Mouse (Mus musculus) 3134 (cell line): Measurements from ENCODE around the gene Itga11.

Experiments used
- DNase-seq: peaks from one replicate; pipeline ENCODE4 v3.0.0-alpha.2; 2011; ENCODE audit warnings: low spot score; ENCODE audit not compliant: insufficient read length; ENCODE audit errors: extremely low read depth

Itga11 gene

DNA sequence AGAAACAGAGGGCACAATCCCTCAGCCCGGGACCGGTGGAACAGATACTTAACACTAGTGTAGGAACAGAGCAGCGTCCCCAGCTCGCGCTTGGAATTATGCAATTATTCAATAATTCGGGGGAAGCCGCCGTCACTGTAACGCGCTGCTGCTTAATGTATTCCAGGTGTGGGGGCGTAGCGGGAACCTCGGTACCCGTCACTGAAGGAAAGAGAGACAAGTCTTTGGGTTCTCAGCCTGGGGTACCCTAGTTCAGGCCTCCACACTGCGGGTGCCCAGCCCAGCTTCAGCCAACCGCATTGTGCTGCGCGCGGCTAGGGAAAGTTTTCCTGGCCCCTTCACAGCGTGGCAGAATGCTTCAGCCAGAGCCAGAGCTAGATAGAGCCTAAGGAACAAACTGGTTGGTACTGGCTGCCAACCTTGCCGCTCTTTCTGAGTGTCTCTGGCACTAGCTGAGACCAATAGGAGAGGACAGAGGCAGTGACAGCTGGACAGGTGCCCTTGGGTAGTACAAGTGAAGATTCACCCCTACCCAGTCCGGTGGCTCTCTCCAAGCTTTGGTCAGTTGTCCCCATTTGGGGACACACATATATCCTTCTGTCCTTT is 1.0 kb downstream of the Itga11 start:
- no peak for DNase-seq

DNA sequence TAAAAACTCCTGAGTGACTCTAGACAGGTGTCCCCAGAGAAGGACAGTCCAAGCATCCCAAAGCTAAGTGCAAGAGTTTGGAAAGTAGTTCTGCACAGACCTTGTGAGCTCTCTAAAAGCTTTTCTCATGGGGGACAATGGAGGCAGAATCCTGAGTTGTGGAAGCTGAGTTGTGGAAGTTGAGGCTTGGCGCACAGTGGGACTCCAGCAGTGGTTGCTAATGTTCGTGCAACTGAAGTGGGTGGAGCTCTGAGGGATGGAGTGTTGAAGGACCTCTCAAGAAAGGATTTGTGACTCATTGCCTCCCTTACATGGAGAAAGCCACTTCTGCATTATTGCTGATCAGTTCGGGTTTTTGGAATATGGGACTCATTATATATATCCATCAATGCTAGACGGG is 1.8 kb downstream of the Itga11 start:
- DNase-seq = no peak

DNA sequence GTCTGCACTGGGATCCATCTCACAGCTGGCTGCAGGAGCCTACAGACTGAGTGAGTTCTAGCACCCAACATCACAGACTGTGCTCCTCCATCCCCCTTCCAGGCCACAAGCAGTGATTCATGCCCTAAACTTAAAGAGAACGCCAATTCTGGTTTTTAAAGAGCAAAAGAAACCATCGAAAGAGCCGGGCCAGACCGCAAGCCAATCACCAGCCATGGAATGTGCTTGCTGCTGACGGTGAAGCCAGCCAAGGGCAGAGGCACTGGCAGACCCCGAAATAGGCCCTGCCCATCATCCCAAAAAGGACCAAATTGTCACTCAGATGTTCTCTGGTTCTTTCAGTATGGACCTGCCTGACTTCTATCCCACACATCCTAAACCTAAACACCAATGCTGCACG is 6.7 kb downstream of the Itga11 start:
- DNase-seq = peak; percentile 76

DNA sequence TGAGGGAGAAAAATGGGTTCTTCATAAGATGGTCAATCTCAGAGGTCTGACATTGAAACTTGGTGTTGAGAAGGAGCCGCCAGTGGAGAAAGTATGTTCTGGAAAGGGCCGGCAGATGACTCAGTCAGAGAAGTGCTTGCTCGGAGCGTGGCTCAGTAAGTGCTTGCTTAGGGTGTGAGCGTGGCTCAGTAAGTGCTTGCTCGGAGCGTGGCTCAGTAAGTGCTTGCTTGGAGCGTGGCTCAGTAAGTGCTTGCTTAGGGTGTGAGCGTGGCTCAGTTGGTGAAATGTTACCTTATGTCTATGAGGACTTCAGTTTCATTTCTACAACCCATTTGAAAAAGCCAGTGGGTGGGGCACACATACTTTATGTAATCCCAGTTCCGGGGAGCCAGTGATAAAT is 12.1 kb downstream of the Itga11 start:
- no peak for DNase-seq

DNA sequence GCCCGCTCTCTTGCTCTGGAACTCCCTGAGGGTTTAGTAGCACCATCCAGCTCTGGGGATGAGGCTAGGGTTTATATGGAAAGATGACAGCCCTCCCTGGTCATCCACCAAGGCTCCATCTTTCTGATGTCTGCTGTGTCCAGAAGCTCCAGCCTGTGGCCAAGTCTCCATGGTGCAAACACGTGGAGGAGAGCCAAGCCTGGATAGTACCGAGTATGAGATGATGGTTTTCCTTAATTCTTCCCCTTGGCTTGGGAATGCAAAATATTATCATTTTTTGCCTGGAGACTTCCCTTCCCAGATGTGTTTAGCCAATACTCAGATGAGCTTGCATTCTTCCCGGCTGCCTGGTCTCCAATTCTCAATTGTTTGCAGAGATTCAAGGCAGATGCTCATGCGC is 16.4 kb downstream of the Itga11 start:
- no peak for DNase-seq

DNA sequence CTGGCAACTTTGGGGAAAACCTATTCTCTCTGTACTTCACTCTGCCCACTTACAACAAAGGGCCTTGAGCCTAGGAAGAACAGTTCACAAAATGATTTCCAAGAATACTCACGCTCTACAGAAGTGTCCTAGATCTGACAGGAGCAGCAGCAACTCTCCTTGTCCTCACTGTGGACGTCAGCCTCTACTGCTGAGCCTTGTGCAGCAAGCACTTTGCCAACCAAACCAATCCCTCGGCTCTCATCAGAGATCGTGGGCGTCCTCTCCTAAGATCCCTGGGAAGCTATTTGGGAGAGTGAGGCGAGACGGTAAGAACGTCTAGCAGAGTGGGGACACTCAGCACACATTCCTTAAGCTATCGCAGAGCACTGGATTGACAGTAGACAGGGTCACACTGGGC is 17.6 kb downstream of the Itga11 start:
- DNase-seq = no peak

DNA sequence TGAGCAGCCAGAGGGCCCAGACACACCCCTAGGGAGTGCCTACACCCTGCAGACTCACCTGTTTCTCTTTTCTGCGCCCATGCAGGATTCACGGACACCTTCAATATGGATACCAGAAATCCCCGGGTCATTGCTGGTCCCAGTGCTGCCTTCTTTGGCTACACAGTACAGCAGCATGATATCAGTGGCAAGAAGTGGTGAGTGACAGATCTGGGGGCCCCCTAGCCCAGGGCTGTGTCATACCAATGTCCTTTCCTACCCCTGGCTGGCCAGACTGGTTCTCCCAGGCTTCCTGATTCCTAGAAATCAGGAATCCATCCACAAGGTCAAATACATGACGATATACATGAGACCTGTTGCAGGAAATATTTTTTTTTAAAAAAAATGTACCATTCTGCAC is 19.2 kb downstream of the Itga11 start:
- DNase-seq = no peak

DNA sequence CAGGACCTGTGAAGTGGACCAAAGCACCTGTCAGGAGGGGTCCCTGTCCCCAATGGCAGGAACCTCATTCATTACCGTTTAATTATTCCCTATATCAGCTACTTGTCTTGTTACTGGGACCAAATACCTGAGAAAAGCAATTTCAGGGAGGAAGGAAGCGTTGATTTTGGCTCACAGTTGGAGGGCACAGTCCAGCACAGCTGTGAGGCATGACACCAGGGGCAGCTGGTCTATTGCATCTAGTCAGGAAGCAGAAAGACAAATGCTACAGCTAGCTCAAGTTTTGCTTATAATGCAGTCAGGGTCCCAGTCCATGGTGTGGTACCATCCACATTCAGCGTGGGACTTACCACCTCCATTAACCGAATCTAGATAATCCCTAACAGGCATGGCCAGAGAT is 29.6 kb downstream of the Itga11 start:
- DNase-seq = no peak

DNA sequence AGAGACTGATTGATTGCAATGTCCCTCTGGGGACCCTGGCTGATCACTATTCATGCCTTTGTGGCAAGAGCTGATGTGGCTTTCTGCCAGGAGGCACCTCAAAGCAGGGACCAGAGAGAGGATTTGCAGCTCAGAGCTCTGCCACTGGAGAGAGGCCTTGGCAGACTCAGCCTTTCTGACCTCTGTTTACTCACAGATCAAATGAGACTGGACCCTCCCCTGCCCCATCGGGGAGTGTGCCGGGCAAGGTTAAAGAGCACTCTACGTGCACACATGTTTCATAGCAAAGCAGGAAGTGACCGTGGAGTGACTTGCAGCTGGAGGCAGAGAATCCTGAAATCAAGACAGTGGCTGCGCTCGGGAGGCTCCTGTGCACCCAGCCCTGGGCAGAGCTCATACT is 30.2 kb downstream of the Itga11 start:
- no peak for DNase-seq

DNA sequence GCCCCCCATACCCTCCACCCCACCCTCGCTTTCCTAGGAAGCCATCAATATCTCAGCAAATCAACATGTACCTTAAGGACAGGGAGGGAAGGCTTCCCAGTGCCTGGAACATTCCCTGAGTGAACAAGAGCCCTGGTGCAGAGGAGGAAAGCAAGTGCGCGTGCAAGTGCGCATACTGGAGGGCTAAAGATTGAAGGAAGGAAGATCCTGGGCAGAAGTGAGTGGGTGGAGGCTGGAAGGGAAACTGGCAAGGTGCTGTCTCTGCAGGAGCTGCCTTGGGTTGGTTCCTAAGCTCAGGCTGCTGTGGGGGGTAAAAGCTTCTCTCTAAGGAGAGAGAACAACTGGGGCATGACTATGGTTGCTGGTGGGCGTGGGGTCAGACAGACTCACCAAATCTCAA is 32.4 kb downstream of the Itga11 start:
- DNase-seq = no peak

DNA sequence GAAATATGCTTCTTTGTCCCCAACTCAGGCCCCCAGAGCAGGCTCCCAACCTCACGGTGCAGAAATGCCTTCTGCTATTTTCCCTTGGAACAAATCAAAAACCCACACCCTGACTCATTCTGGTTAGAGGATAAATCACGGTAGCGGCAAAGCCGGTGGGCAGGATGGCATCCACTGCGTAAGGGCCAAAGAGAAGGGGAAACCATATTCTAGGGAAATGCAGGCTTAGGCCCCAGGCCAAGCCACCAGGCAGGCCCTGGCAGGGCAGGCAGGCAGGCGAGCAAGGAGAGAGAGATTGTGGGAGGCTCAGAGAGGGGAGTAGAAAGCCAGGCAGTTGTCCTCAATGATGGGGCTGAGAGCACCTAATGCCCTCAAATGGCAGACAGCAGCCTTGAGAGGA is 34.7 kb downstream of the Itga11 start:
- peak; percentile 83 for DNase-seq

DNA sequence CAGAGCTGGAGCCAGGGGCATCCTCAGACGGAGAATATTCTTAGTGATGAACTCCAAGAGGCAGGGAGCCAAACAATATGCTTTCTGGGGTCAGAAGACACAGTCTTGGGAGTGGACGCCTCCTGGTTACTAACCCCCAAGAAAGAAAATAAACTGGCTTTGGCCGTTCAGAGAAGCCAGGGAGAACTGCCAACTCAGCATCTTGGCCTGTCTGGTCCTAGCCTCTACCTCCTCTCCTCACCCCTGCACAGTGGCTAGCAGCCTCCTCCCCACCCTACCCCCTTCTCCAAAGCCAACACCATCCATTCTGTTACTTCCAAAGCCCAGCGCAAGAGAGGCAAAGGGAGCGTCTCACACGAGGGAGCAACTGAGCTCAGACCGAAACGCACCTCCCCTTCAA is 35.4 kb downstream of the Itga11 start:
- DNase-seq = peak; percentile 30

DNA sequence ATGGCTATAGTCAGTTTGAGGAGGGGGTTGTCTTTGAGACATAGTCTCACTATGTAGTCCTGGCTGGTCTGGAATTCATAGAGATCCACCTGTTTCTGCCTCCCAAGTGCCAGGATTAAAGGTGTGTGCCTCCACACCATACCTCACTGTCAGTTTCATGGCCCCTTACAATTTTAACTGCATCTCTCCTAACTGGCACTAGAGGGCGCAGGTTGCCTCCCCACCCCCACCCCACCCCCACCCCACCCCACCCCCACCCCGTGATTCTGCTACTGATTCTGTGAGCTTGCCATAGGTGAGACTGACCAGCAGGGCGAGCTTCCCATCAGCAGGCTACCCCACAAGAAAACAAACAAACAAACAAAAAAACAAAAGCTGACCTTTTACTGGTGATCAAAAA is 36.7 kb downstream of the Itga11 start:
- no peak for DNase-seq

DNA sequence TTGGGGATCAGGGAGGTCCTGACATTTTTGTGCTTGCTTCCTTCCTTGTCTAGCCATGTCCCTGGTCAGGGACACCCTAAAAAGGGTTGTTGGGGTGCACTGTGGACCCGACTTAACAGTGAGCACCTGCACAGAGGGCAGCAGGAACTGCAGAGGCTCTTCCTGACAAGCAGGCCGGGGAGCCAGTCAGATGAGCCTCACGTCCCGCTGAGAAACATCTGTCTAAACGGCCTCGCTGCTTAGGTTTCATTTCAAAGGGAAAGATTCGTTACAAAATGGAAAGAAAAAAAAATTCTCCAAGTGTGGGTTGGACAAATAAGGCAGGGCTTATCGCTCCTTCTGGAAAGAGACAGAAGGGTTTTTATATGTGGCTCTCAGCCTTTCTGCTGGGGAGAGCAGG is 40.4 kb downstream of the Itga11 start:
- no peak for DNase-seq

DNA sequence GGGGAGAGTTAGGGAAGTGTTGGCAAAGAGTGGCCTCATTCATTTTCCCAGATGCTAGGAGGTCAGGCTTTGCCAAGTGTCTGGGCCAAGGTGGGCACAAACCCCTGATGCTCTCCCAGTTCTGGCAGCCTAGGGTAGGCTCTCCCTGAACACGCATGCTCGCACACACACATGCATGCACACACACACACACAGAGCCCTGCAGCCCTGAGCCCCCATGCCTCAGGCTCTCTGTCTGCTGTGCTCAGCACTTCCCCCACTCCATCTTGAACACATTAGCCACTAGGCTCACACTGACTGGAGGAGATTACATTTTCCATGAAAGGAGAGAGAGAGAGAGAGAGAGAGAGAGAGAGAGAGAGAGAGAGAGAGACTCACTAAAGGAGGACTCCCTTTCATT is 44.2 kb downstream of the Itga11 start:
- no peak for DNase-seq

DNA sequence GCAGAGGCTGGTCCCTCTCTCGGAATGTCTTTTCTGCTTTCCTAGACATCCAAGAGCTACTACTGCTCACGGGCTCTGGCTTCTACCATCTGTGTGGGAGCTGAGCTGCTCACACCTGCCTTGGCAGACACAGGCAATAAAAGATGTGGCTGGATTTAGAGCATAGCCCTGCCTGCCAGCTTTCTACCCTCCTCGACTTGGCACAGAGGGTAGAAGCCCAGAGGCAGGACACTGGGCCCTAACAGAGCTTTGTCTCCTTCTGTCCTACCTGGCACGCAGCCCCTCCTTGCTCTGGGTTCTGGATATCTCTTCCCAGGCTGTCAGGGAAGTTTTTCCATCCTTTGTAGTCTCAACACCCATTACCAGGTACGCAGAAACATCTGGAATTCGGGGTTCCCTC is 45.1 kb downstream of the Itga11 start:
- DNase-seq = no peak

DNA sequence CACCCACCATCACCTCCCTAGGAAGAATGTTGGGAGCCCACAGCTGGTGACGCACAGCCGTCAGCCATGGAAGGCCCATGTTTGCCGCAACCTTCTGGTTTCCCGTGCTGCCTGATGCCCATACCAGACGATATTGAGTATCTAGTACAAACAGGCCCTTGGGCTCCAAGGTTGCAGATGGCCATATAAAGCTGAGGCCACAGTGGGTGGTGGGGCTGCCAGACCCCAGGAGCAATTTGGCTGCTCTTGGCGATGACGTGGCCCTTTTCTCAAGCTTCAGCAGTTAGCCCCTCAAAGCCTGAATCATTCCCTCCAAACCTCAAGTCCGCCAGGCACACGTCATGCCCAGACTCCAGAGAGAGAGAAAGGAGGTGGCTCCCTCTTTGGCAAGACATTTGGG is 46.5 kb downstream of the Itga11 start:
- peak; percentile 45 for DNase-seq

DNA sequence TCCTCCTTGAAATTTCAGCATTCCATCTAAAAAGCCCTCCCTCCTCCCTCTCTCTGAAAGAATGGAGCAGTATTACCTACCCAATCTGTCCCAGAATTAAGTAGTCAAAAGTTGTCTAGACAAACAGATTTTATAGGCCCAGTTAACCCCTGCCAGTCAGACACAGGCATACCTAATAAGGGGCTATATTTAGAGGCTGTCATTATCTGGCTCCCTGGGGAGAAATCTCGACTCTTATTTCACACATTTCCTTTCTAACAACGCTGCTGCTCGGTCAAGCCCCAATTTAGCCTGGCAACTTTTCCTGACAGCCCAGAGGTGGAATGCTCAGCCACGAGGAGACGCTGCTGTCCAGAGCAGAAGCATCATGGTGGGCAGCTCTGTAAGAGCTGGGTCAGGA is 47.6 kb downstream of the Itga11 start:
- no peak for DNase-seq

DNA sequence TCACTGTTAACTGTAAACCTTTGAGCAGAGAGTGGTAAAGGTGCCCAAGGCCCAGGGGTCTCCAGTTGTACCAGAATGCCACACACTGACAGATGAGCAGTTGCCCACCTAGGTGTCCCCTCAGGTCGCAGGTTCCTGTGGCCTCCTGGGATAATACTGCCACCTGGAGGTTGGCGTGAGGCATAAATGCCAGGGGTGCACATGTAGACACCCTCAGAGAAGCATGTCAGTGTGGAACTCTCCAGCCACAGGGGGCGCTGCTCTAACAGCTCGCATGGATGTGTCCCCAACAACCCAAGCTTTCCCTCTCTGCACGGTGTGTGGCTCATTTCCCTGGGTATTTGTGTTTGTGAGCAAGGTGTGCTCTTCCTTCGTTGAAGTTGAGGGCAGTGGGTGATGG is 48.8 kb downstream of the Itga11 start:
- no peak for DNase-seq

DNA sequence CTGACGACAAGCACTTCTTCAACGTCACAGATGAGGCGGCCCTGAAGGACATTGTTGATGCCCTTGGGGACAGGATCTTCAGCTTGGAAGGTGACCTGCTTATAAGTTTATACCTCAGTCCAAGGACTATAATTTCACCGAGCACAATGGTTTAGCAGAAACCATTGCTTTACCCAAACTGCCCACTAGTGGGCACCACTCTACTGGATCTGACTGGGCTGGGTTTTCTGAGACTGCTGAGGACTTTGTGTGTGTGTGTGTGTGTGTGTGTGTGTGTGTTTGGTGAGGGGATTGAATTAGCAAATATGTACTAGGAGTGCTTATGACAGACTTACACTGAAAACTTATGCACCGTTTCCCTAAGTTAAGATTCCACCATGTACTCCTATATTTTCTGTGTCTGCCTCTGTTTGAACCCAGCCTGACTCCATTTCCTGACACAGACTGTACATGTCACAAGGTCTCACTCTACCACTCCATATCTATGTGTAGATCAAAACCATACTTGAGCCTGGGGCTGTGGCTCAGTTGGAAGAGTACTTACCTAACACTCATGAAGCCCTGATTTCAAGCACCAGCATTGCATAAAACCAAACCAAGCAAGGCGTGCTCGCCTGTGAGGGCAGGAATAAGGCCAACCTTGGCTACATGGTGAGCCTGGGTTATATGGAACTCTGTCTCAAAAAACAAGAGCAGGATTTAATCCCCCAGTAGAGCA is 67.1 kb downstream of the Itga11 start:
- DNase-seq = no peak

DNA sequence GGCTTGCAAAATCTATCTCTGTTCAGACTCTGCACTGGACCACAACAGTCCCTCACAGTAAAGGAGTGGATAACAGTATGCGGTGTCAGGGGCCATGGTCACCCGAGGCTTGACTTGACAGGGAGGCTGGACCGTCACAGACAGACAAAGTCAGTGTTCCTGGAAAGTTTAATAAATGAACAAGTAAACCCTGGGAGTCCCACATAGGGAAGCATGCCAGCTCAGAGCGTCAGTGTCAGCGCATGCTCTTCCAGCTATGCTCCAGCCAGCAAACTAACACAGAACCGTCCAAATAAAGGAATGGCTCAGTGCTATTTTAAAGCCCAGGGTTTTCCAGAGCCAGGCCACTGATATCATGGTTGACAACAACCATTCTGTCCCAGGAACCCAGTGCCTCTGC is 69.0 kb downstream of the Itga11 start:
- DNase-seq = no peak

DNA sequence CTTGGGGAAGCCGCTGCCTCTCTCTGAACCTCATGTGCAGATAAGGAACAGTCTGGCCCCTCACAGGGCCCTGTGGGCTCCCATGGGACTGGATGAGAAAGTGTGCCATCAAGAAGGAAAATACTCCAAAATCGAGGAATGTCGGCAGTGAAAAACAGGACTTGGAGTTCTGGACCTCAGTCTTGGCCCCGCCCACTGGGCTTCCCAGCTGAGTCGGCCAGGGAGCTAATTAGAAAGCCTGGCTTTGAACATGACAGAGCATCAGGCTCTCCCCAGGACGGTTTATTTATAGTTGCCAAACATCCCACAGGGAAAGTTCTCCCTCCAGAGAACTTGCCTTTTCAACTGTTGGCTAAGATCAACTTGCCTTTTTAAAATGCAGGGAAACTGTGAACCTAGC is 72.0 kb downstream of the Itga11 start:
- no peak for DNase-seq

DNA sequence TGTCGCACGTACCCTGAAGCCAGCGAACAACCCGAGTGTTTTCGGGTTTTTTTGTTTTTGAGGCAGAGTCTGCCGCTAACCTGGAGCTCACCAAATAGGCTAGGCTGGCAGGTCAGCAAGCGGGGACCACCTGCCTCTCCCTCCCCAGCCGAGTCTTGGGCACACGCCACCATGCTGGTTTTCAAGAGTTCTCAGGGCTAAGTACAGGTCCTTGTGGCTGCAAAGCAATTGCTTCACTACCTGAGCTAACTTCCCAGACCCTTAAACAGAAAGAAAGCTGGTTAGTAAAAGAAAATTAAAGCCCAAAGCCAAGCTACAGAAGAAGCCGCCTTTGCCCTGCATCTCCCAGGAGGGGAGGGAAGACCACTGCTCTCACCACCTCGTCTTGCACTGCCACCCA is 72.8 kb downstream of the Itga11 start:
- DNase-seq = no peak
